Mouse (Mus musculus) lung, adult 2 months (tissue): ENCODE measurements around the gene Lig4.

Experiments
- CTCF ChIP-seq: fragments of 200-500 bp; IDR thresholded peaks from 2 replicates; pipeline ENCODE4 v1.5.1; 2011; ENCODE audit warnings: mild to moderate bottlenecking, low read length, control low read depth; ENCODE audit not compliant: insufficient read depth
- POLR2A ChIP-seq: fragments of 200-500 bp; IDR thresholded peaks from 2 replicates; pipeline ENCODE4 v1.6.1; 2011; ENCODE audit warnings: low read depth, mild to moderate bottlenecking, control low read depth, low read length, borderline replicate concordance; ENCODE audit errors: extremely low read depth

DNA sequence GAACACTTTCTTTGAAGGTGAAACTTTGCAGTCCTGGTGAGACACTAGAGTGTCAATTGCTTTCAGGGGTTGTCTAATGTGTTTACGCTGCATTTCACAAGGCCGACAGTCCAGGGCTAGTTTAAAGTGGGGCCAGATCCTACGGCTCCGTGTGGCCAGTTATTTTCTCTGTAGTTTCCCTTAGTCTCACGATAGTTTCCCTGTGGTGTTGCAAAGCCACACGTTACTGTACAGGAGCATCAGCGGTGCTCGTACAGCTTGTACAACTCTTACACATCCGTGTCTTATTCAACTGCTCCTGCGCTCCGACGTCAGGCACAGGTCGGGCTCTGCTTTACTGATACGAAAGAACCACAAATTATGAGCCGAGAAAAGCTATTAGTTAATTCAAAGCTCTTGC, 470 bp downstream of the Lig4 start:
- no peak for TF ChIP-seq CTCF
- no peak for TF ChIP-seq POLR2A
